Mouse (Mus musculus): Measurements from ENCODE around the gene Ano4. TPM values are rescaled to one million over a fixed set of nuclear protein-coding genes. Genes with fewer than 3 reads are reported as not detected.

Ano4 gene
- total and polyA plus RNA-seq, 3 experiments = not detected

DNA sequence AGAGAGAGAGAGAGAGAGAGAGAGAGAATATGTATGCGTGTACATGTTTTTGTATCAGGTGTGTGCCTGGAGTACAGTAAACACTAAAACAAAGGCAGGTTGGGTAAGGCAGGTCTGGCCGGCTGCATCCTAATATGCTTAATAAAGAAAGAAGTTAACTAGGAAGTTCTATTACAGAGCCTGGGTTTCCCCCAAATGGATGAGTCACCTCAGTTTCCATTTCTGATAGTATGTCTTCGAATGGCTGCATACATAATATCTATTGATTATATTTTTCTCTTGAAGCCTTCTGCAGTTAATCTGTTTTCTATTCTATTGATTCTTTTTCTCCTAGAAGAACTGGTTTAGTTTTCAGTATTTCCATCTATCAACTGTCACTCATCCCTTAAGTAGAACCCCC, 41.9 kb upstream of the Ano4 start:
- no peak for TF ChIP-seq POLR2AphosphoS5 (IDR thresholded peaks at IDR 0.05; ENCODE audit: borderline replicate concordance, low read depth, low read length)
- no peak for TF ChIP-seq ZC3H11A (IDR thresholded peaks at IDR 0.05; ENCODE audit: low read depth, low read length)
- no peak for TF ChIP-seq MAZ (IDR thresholded peaks at IDR 0.05; ENCODE audit: low read depth, low read length)
- no peak for TF ChIP-seq USF2 (IDR thresholded peaks at IDR 0.05; ENCODE audit: borderline replicate concordance in 1 of 2, insufficient read depth in 1 of 2, low read depth in 1 of 2, low read length in 2 of 2)
- no peak for TF ChIP-seq SIN3A (IDR thresholded peaks at IDR 0.05; ENCODE audit: low read length)
- TF ChIP-seq CHD1 (IDR thresholded peaks at IDR 0.05; ENCODE audit: low read depth, low read length) = no peak
- no peak for TF ChIP-seq NELFE (IDR thresholded peaks at IDR 0.05; ENCODE audit: low read depth, low read length)
- TF ChIP-seq MXI1 (IDR thresholded peaks at IDR 0.05; ENCODE audit: low read depth, low read length) = no peak
- no peak for TF ChIP-seq RCOR1 (IDR thresholded peaks at IDR 0.05; ENCODE audit: low read depth, low read length)
- TF ChIP-seq MAX (IDR thresholded peaks at IDR 0.05; ENCODE audit: low read length) = no peak
- no peak for TF ChIP-seq POLR2AphosphoS2 (IDR thresholded peaks at IDR 0.05; ENCODE audit: low read length)
- TF ChIP-seq TBP (IDR thresholded peaks at IDR 0.05; ENCODE audit: low read depth, low read length) = no peak
- TF ChIP-seq MYB (IDR thresholded peaks at IDR 0.05; ENCODE audit: low read depth, low read length) = no peak
- no peak for TF ChIP-seq E2F4 (IDR thresholded peaks at IDR 0.05; ENCODE audit: borderline replicate concordance, low read depth, low read length)
- no peak for TF ChIP-seq MEF2A (IDR thresholded peaks at IDR 0.05; ENCODE audit: extremely low read depth, insufficient replicate concordance, low read depth, low read length, poor library complexity, severe bottlenecking)
- TF ChIP-seq CTCF (IDR thresholded peaks at IDR 0.05 in 2 of 3, conservative IDR thresholded peaks at IDR 0.05 in 1 of 3; ENCODE audit: control insufficient read depth in 1 of 3, insufficient read depth in 1 of 3, low read depth in 2 of 3, low read length in 3 of 3, poor library complexity in 1 of 3, severe bottlenecking in 1 of 3) = no peak
- TF ChIP-seq ZMIZ1 (IDR thresholded peaks at IDR 0.05; ENCODE audit: low read depth, low read length) = no peak
- no peak for DNase-seq (ENCODE audit: low read depth, low spot score)
- H3K9me3 ChIP-seq (replicated peaks; ENCODE audit: insufficient read depth, low read length) = no peaks in the 10 kb centered on the region
- no peaks in the 10 kb centered on the region for H3K36me3 ChIP-seq (ENCODE audit: control insufficient read depth in 1 of 2, insufficient read depth in 2 of 2, low read length in 2 of 2)
- no peaks in the 10 kb centered on the region for H3K79me2 ChIP-seq (ENCODE audit: control insufficient read depth, insufficient read depth, low read length, poor library complexity)
- no peak overlapping the region for H3K9ac ChIP-seq (ENCODE audit: control insufficient read depth, low read depth, low read length, poor library complexity, severe bottlenecking)
- no peak overlapping the region for H3K4me3 ChIP-seq (ENCODE audit: control insufficient read depth in 1 of 2, insufficient read depth in 1 of 2, low read depth in 2 of 2, low read length in 2 of 2)
- H3K27me3 ChIP-seq (ENCODE audit: control insufficient read depth in 1 of 2, insufficient read depth in 2 of 2, low read length in 2 of 2) = peaks cover 2% of the 10 kb centered on the region in 2 experiments
- no peaks in the 10 kb centered on the region for H3K4me1 ChIP-seq (ENCODE audit: control insufficient read depth in 1 of 2, insufficient read depth in 2 of 2, low read length in 2 of 2)
- H3K27ac ChIP-seq (ENCODE audit: control insufficient read depth, low read depth, low read length) = no peak overlapping the region

DNA sequence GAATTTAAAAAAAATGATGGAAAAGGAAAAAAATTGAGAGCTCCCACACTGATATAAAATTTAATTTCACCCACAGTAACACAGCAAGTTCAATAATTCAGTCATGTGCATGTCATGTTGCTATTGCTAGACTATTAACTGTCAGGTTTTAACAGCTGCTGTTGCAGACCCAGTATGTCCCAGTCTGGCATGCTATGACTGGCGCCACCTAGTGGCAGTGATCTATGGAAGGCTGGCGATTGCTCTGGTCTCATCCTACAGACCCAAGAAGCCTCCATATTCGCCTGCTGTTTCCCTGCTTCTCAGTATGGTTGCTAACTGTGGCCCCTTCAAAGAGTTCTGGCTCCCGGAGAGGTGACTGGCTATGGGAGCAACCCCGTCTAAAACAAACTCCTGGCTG, 38.9 kb upstream of the Ano4 start:
- H3K36me3 ChIP-seq (ENCODE audit: control insufficient read depth in 1 of 2, insufficient read depth in 2 of 2, low read length in 2 of 2) = no peaks in the 10 kb centered on the region
- no peak overlapping the region for H3K4me3 ChIP-seq (ENCODE audit: control insufficient read depth in 1 of 2, insufficient read depth in 1 of 2, low read depth in 2 of 2, low read length in 2 of 2)
- H3K9ac ChIP-seq (ENCODE audit: control insufficient read depth, low read depth, low read length, poor library complexity, severe bottlenecking) = no peak overlapping the region
- H3K4me1 ChIP-seq (ENCODE audit: control insufficient read depth in 1 of 2, insufficient read depth in 2 of 2, low read length in 2 of 2) = no peaks in the 10 kb centered on the region
- H3K79me2 ChIP-seq (ENCODE audit: control insufficient read depth, insufficient read depth, low read length, poor library complexity) = no peaks in the 10 kb centered on the region
- no peaks in the 10 kb centered on the region for H3K9me3 ChIP-seq (replicated peaks; ENCODE audit: insufficient read depth, low read length)
- TF ChIP-seq POLR2A (IDR thresholded peaks at IDR 0.05; ENCODE audit: control insufficient read depth in 1 of 2, insufficient read depth in 1 of 2, low read depth in 1 of 2, low read length in 2 of 2, poor library complexity in 1 of 2) = no peak
- TF ChIP-seq SMC3 (IDR thresholded peaks at IDR 0.05; ENCODE audit: low read depth, low read length) = peak; percentile 82
- TF ChIP-seq TAL1 (IDR thresholded peaks at IDR 0.05; ENCODE audit: low read length) = no peak
- TF ChIP-seq CTCF (IDR thresholded peaks at IDR 0.05 in 2 of 3, conservative IDR thresholded peaks at IDR 0.05 in 1 of 3; ENCODE audit: control insufficient read depth in 1 of 3, insufficient read depth in 1 of 3, low read depth in 2 of 3, low read length in 3 of 3, poor library complexity in 1 of 3, severe bottlenecking in 1 of 3) = peak; percentile 86 to 93 (median 91)
- peak; percentile 52 for TF ChIP-seq RAD21 (IDR thresholded peaks at IDR 0.05; ENCODE audit: low read depth, low read length)
- no peak for TF ChIP-seq KAT2A (conservative IDR thresholded peaks at IDR 0.05; ENCODE audit: low read depth, low read length)
- TF ChIP-seq ZC3H11A (IDR thresholded peaks at IDR 0.05; ENCODE audit: low read depth, low read length) = peak; percentile 18; the same call in 1 of the 2 replicates
- DNase-seq (ENCODE audit: low read depth, low spot score) = peak; percentile 84
- H3K27ac ChIP-seq (ENCODE audit: control insufficient read depth, low read depth, low read length) = no peak overlapping the region
- H3K27me3 ChIP-seq (ENCODE audit: control insufficient read depth in 1 of 2, insufficient read depth in 2 of 2, low read length in 2 of 2) = peaks cover 2 to 6% of the 10 kb centered on the region in 2 experiments
